Mouse (Mus musculus) kidney, postnatal 0 days (tissue): Measurements from ENCODE around the gene 3110082I17Rik. TPM values are rescaled to one million over a fixed set of nuclear protein-coding genes. Genes with fewer than 3 reads are reported as not detected.

Source experiments
- ATAC-seq: fragments of 200-750 bp; cut with Nextera tagmentation; replicated peaks from 2 replicates; pipeline ENCODE4 v1.8.0; 2017; ENCODE audit warnings: low read depth, moderate number of reproducible peaks, moderate TSS enrichment, moderate library complexity; ENCODE audit not compliant: low FRiP score
- DNase-seq: peaks from one replicate; pipeline ENCODE4 v3.0.0-alpha.2; 2016; ENCODE audit warnings: low spot score
- H3K27ac ChIP-seq: fragments of 300-500 bp; sonication (generic); 2 replicates; pipeline ENCODE4 v1.5.1; 2014; ENCODE audit warnings: mild to moderate bottlenecking
- H3K27me3 ChIP-seq: fragments of 300-500 bp; sonication (generic); 2 replicates; pipeline ENCODE4 v1.6.1; 2014; ENCODE audit warnings: low read length, mixed read lengths; ENCODE audit not compliant: insufficient read depth
- H3K36me3 ChIP-seq: fragments of 300-500 bp; sonication (generic); 2 replicates; pipeline ENCODE4 v1.6.1; 2014; ENCODE audit warnings: low read length, mixed read lengths; ENCODE audit not compliant: insufficient read depth
- H3K4me1 ChIP-seq: fragments of 300-500 bp; sonication (generic); replicated peaks from 2 replicates; pipeline ENCODE4 v1.6.1; 2014; ENCODE audit warnings: antibody characterized with exemption, low read length, mixed read lengths; ENCODE audit not compliant: insufficient read depth
- H3K4me2 ChIP-seq: fragments of 300-500 bp; sonication (generic); 2 replicates; pipeline ENCODE4 v1.6.1; 2014; ENCODE audit warnings: mild to moderate bottlenecking, low read length, moderate library complexity, mixed read lengths
- H3K4me3 ChIP-seq: fragments of 300-500 bp; sonication (generic); replicated peaks from 2 replicates; pipeline ENCODE4 v1.5.1; 2014; ENCODE audit warnings: low read depth, low read length
- H3K9ac ChIP-seq: fragments of 300-500 bp; sonication (generic); 2 replicates; pipeline ENCODE4 v1.6.1; 2014; ENCODE audit warnings: low read depth, low read length
- H3K9me3 ChIP-seq: fragments of 300-500 bp; sonication (generic); replicated peaks from 2 replicates; pipeline ENCODE4 v1.6.1; 2016; ENCODE audit warnings: low read length, inconsistent platforms, mixed read lengths
- CTCF ChIP-seq: IDR thresholded peaks from 2 replicates; pipeline ENCODE4 v1.5.1; 2016; ENCODE audit warnings: antibody characterized with exemption, low read depth, mild to moderate bottlenecking, moderate library complexity
- WGBS: fragments of 180-500 bp; shearing (Covaris S2); extraction: QIAGEN DNeasy Blood & Tissue Kit; methylation state at CpG from one replicate; pipeline ENCODE4 v1.1.7; 2014; 5-methylcytosine and 5-hydroxymethylcytosine counted together
- polyA plus RNA-seq: library from polyadenylated mRNA; unstranded; fragments of >200 nt; fragmentation: Nextera tagmentation; extraction: Ambion mirVana; gene quantifications from 2 replicates; pipeline ENCODE4 v1.2.1, GENCODE M21; 2015

Gene 3110082I17Rik
- polyA plus RNA-seq, 1 experiment from 2014 or later = 25.6 TPM

GRCm38 (mm10) chr5:139411117-139411516, 49.2 kb downstream of the 3110082I17Rik start:
- no peaks in the 10 kb centered on the region for H3K27me3 ChIP-seq
- WGBS = 89% methylated on average over 6 of the region's 6 CpGs
- no peak overlapping the region for H3K27ac ChIP-seq
- no peak overlapping the region for H3K9ac ChIP-seq
- no peak overlapping the region for H3K4me3 ChIP-seq
- H3K36me3 ChIP-seq = no peaks in the 10 kb centered on the region
- no peak for ATAC-seq
- no peak for DNase-seq
- no peak overlapping the region for H3K4me2 ChIP-seq
- peaks cover 23% of the 10 kb centered on the region; the same call in 1 of the 2 replicates for H3K4me1 ChIP-seq
- no peaks in the 10 kb centered on the region for H3K9me3 ChIP-seq
- TF ChIP-seq CTCF = no peak

- Histone ChIP-seq H3K4me3 (no peak overlapping the region), H3K27me3 (no peaks in the 10 kb centered on the region), H3K36me3 (no peaks in the 10 kb centered on the region), H3K9me3 (no peaks in the 10 kb centered on the region), H3K27ac (no peak overlapping the region), H3K4me1 (peaks cover 25% of the 10 kb centered on the region; the same call in 1 of the 2 replicates), H3K9ac (no peak overlapping the region), H3K4me2 (no peak overlapping the region)
- 82% methylated on average over 4 of the region's 4 CpGs for WGBS
- ATAC-seq (no peak), DNase-seq (no peak)
- TF ChIP-seq CTCF = no peak
Measured at GRCm38 (mm10) chr5:139410056-139410455, 50.3 kb downstream of the 3110082I17Rik start.

- ATAC-seq = peak; percentile 40
- Histone ChIP-seq H3K9me3 (no peaks in the 10 kb centered on the region), H3K36me3 (no peaks in the 10 kb centered on the region), H3K4me1 (peaks cover 25% of the 10 kb centered on the region; the same call in 1 of the 2 replicates), H3K27ac (peak overlapping the region; percentile 37; the same call in 1 of the 2 replicates), H3K27me3 (no peaks in the 10 kb centered on the region), H3K4me2 (no peak overlapping the region), H3K4me3 (no peak overlapping the region), H3K9ac (no peak overlapping the region)
- DNase-seq = peak; percentile 49
- no peak for TF ChIP-seq CTCF
- 60% methylated on average over 12 of the region's 12 CpGs for WGBS
Measured at GRCm38 (mm10) chr5:139409412-139409811, 50.9 kb downstream of the 3110082I17Rik start.

GRCm38 (mm10) chr5:139408511-139408910, 51.8 kb downstream of the 3110082I17Rik start:
- WGBS = 48% methylated on average over 7 of the region's 7 CpGs
- Histone ChIP-seq H3K9ac (no peak overlapping the region), H3K4me3 (no peak overlapping the region), H3K27me3 (no peaks in the 10 kb centered on the region), H3K27ac (peak overlapping the region; percentile 6; the same call in 1 of the 2 replicates), H3K4me1 (peaks cover 25% of the 10 kb centered on the region; the same call in 1 of the 2 replicates), H3K36me3 (no peaks in the 10 kb centered on the region), H3K4me2 (no peak overlapping the region), H3K9me3 (no peaks in the 10 kb centered on the region)
- TF ChIP-seq CTCF = no peak
- no peak for ATAC-seq
- peak; percentile 40 for DNase-seq

GRCm38 (mm10) chr5:139407121-139407885, 53.0 kb downstream of the 3110082I17Rik start:
- Histone ChIP-seq H3K4me3 (no peak overlapping the region), H3K4me1 (peaks cover 25% of the 10 kb centered on the region; the same call in 1 of the 2 replicates), H3K36me3 (no peaks in the 10 kb centered on the region), H3K27me3 (no peaks in the 10 kb centered on the region), H3K9ac (no peak overlapping the region), H3K9me3 (no peaks in the 10 kb centered on the region), H3K27ac (no peak overlapping the region), H3K4me2 (no peak overlapping the region)
- DNase-seq = no peak
- no peak for ATAC-seq
- WGBS = 77% methylated on average over 14 of the region's 14 CpGs
- TF ChIP-seq CTCF = no peak

GRCm38 (mm10) chr5:139405953-139406352, 54.4 kb downstream of the 3110082I17Rik start:
- Histone ChIP-seq H3K27ac (0 out of 2 replicates have a peak overlapping the region, but pooled peaks have one; percentile 36), H3K4me3 (no peak overlapping the region), H3K4me2 (no peak overlapping the region), H3K9me3 (no peaks in the 10 kb centered on the region), H3K27me3 (no peaks in the 10 kb centered on the region), H3K4me1 (peaks cover 25% of the 10 kb centered on the region; the same call in 1 of the 2 replicates), H3K9ac (no peak overlapping the region), H3K36me3 (no peaks in the 10 kb centered on the region)
- DNase-seq (no peak), ATAC-seq (no peak)
- TF ChIP-seq CTCF = no peak
- WGBS = 58% methylated on average over 3 of the region's 3 CpGs
